Mouse (Mus musculus) right cerebral cortex, postnatal 14 days (tissue): ENCODE measurements around the gene Duxf3.
"Not testable (repeated sequence)": the region's sequence is repeated elsewhere in the genome, so short reads cannot be mapped to it uniquely, and the experiment has no call there.

Experiments
- DNase-seq: peaks from one replicate; pipeline ENCODE4 v3.0.0; 2022

Duxf3 gene

DNA sequence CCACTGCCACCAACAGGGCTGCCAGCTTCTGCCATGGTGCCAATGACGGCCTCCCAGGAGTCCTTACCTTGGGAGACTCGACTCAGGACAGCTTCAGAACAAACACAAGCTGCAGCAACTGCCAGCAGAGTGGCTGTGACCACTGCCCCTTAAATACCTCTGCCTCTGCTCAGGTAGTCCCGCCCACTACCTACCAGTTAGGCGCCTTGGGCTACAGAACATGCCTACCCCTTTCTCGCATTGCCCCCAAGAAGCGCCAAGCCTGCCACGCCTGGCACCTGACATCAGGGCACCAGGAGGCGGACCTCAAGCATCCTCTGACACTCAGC is at the start of gene Duxf3:
Gene Duxf3 (minus strand): TSS at position 35 of the 329 bp plus-strand sequence.
- DNase-seq, result not testable (repeated sequence)

DNA sequence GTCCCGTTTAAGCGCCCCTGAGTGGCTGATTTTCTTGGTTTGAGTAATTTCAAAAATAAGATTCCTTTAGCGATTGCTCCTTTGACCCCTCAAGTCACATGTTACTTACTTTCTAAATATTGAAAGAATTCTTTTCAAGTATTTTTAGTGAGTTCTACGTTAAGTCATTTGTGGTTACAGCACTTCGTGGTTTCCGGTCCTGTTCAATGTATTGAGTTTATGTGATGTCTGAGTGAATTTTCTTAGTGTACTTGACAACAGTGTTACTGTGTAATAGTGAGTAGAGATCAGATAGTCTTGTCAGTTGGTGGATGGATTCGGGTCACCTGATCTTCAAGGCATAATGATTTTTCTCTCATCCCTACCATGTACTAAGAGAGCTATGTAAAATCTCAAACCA is 49.8 kb upstream of the Duxf3 start:
- no peak for DNase-seq

DNA sequence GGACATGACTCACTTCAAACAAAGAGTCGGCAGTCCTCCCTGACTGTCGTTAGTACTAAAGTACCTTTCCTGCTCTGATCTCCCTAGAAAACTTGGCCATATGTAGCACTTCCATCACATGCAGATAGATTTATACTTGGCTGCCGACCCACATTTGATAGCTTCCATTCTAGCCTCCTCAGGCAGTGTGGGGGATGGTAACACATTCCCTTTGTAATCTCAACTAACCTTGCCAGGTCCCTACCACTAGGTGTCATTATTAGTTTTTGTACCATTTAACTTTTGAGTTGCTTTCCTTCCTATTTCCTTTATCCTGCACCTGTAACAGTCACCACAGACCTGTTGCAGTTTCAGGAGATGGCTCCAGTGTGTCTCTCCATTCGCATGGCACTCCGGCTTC is 26.0 kb upstream of the Duxf3 start:
- DNase-seq, result no peak

DNA sequence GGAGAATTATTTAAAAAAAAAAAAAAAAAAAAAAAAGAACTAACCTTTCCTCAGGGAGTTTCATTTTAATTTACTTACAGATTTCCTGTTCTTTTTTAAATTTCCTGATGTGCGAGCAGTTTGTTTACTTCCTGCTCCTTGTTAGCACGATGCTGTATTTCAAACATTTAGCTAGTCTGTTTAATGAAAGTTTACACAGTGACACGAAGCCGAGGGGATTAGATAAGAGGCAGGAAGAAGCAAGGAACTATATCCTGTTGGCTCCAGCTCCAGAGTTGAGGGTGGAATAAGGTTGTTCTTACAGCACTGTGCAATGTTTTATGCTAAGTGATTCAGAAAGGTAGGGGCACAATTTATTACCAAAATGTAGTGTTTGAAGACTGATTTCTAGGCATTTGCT is 23.5 kb upstream of the Duxf3 start:
- DNase-seq, result no peak

DNA sequence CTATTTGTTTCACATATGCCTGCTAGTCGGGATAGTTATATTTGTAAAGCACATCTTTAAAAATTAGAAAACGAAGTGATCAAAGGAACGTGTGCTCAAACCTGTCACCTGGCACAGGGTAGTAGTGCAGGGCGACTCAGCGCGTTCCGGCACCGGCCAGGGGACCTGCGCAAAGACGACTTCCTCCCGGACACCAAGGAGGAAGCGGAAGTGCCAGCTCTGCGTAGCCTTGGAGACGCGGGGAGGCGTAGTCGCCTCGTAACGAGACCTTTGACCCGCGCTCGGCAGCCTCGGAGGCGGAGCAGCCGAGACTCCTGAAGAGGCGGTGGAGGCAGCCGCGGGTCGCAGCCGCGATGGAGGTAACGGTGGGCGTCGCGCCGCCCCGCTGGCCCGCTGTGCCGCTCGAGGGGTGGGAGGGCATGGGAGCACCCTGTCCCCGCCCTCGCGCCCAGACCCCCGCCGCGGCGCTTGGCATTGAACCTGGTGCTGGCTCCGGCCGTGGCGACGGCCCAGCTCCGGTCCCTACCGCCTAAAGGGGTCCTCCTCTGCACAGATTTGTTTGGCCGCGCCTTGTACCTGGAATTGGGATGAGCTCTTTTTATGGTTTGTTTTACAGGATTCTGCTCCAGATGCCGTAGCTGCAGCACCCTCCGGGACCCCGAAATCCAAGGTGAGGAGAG is 22.9 kb upstream of the Duxf3 start, which contains the start of gene Gcc2:
Gene Gcc2 (plus strand): TSS at position 285 of the 680 bp plus-strand sequence.
- DNase-seq, result peak; percentile 94

DNA sequence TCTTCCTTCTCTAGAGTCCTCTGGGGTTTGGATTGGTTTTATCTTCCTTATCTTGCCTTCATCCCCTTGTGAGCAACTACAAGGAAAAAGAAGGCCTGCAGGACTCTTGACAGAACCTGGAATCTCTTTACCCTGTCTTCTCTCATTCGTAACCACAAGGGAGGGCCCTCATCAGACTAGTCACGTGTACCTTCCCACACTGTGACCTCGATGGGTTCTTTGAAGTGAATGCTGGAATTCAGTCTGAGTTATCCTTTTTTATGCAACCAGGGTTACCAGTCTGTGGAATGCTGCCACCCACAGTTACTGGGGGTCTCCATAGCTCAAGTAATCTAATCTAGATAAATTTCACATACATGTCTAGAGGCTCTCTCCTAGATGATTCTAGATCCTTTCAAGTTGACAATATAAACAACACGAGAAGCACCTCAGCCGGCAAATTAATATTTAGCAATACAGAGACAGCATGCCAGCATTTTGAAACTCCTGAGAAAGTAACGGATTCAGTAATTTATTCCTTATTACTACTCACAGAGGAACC is 22.2 kb upstream of the Duxf3 start:
- no peak for DNase-seq

DNA sequence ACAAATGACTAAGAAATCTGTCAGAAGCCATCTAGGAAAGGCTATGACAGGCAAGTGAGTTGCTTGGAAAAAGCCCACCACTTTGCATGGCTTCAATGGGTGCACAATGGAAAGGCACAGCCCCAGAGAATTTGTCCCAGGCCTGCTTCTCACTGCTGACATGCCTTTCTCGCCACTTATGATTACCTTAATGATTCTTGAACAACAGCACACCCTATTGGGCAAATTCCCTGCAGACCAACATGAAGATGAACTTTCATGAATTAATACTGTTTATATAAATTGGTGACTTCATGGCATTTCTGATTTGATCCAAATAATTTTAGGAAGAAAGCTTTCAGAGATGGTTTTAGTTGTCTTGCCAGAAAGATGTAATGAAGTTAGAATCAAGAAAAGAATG is 17.1 kb upstream of the Duxf3 start:
- DNase-seq, result no peak

DNA sequence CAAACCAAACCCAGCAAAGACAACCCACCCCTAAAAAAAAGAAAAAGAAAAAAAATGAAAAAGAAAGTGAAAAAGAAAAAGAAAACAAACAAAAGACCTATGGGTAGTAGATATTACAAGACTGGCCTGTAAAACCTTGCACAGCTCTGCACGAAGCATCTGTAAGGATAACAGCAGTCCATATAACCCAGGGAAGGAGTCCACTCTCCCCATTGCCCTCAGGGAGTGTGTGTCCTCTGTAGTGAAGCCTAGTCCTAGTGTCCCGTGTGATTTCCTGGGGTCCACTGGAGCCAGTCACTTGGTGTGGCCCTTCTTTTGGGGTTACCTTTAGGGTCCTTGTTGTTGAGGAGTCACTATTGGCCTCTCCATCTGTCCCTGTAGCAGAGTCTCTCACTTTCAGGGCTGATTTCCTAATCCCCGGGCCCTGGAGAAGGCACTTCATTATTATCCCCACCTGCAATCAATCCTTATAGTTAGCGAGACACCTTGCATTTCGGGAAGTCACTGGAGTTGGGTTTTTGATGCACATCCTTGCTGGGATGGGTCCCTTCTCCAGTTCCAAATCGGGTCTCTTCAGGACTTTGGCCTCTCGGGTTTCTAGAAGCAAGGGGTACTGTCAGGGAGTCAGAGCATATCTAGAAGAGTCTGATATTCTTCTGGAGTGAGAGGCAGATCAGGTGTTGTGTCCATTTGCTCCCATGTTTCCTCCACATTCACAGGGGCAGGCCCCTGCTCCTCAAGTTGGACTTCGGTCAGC is 6.7 kb upstream of the Duxf3 start:
- peak; percentile 10 for DNase-seq

DNA sequence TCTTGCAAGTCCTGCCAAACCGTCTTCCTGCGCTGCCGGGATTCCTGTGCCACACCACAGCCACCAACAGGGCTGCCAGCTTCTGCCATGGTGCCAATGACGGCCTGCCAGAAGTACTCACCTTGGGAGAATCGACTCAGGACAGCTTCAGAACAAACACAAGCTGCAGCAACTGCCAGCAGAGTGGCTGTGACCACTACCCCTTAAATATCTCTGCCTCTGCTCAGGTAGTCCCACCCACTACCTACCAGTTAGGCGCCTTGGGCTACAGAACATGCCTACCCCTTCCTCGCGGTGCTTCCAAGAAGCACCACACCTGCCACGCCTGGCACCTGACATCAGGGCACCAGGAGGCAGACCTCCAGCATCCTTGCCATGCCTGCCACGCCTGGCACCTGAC is 4.1 kb upstream of the Duxf3 start, which contains the start of gene Gm4981:
Gene Gm4981 (minus strand): TSS at position 89 of the 400 bp plus-strand sequence.
- DNase-seq, result no peak

DNA sequence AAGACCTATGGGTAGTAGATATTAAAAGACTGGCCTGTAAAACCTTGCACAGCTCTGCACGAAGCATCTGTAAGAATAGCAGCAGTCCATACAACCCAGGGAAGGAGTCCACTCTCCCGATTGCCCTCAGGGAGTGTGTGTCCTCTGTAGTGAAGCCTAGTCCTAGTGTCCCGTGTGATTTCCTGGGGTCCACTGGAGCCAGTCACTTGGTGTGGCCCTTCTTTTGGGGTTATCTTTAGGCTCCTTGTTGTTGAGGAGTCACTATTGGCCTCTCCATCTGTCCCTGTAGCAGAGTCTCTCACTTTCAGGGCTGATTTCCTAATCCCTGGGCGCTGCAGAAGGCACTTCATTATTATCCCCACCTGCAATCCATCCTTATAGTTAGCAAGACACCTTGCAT is 2.5 kb upstream of the Duxf3 start:
- DNase-seq, result not testable (repeated sequence)

DNA sequence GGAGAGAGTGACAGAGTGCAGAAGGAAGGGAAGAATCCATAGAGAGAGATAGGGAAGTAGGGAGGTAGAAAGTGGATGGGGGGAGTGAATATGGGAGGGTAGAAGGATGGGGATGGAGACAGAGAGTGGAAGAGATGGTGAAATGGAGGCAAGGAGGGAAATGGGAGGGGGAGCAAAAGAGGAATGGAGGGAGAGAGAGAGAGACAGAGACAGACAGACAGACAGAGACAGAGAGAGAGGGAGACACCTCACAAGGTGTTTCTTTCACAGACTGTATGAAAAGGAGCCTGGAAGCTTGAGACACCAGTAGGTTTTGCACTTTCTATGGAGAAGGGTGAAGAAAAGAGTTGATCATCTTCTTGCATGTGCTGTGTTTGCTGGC is 1.3 kb upstream of the Duxf3 start:
- DNase-seq, result not testable (repeated sequence)

DNA sequence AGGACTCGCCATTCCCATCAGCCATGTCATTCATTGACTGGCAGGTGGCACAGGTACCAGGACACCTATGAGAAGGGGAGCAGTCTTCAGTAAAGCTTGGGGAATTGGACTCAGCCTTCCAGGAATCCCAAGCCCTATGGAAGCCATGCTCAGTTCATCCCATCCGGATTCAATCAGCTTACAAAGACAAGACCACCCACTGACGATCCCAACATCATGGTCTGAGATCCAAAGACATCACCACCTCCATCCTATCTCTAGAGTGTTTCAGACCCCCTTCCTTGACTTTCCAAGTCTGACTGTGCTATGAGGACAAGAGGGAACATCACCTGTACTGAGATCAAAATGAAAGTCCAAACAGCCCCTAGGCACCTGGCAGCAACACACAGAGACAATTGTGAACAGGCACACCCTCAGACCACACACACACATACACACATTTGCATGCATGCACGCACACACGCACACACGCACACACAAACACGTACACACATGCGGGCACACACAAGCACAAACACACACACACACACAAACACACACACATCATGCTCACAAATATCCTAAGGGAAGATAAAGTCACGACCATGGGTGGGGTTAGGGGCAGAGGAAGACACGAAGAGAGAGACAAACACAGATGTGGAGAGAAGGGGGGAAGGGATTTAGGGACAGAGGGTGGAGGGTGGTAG is 722 bp upstream of the Duxf3 start:
- DNase-seq, result not testable (repeated sequence)

DNA sequence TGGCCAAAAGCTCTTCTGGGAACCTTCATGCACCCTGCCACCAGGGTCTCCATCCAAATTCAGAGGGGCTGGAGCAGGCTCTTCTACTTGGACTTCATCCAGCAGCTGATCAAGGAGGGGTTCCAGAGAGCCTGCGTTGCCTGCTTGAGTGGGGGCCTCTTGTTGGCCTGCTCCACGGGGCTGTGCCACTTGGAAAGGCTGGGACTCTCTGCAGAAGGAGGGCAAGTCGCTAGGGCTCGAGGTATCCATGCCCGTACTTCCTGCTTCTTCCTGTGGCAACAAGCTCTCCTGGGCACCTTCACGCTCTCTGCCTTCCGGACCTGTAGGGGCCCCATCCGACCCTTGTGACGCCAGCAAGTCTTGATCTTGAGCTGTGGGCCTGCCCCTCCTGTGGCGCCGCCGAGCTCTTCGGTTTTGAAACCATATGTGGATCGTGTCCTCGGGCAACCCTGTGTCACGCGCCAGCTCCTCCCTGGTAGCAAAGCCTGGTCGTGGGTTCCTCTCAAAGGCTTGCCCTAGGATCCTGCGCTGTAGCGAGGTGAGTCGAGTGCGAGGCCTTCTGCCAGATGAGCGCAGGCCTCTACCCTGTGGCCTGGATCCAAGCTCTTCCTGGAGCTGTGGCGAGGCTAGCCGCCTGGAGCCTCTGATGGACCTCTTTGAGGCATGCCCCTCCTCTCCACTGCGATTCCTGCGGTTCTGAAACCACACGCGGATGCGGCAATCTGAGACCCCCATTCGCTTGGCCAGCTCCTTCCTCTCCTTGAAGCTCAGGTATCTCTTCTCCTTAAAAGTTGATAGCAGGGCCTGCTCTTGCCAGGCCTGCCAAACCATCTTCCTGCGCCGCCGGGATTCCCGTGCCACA is 465 bp downstream of the Duxf3 start:
- DNase-seq, result peak; percentile 65

DNA sequence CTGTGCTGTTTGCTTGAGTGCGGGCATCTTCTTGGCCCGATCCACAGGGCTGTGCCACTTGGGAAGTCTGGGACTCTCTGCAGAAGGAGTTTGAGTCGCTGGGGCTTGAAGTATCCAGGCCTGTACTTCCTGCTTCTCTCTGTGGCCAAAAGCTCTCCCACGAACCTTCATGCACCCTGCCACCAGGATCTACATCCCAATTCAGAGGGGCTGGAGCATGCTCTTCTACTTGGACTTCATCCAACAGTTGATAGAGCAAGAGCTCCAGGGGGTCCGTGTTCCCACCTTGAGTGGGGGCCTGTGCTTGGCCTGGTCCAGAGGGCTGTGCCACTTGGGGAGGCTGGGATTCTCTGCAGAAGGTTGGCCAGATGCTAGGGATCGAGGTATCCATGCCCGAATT is 1.4 kb downstream of the Duxf3 start:
- DNase-seq, result not testable (repeated sequence)

DNA sequence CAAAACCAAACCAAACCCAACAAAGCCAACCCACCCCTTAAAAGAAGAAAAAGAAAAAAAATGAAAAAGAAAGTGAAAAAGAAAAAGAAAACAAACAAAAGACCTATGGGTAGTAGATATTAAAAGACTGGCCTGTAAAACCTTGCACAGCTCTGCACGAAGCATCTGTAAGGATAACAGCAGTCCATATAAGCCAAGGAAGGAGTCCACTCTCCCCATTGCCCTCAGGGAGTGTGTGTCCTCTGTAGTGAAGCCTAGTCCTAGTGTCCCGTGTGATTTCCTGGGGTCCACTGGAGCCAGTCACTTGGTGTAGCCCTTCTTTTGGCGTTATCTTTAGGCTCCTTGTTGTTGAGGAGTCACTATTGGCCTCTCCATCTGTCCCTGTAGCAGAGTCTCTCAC is 2.5 kb downstream of the Duxf3 start:
- not testable (repeated sequence) for DNase-seq

DNA sequence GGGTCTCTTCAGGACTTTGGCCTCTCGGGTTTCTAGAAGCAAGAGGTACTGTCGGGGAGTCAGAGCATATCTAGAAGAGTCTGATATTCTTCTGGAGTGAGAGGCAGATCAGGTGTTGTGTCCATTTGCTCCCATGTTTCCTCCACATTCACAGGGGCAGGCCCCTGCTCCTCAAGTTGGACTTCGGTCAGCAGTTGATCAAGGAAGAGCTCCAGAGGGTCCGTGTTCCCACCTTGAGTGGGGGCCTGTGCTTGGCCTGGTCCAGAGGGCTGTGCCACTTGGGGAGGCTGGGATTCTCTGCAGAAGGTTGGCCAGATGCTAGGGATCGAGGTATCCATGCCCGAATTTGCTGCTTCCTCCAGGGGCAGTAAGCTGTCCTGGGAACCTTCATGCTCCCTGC is 4.7 kb downstream of the Duxf3 start:
- not testable (repeated sequence) for DNase-seq

DNA sequence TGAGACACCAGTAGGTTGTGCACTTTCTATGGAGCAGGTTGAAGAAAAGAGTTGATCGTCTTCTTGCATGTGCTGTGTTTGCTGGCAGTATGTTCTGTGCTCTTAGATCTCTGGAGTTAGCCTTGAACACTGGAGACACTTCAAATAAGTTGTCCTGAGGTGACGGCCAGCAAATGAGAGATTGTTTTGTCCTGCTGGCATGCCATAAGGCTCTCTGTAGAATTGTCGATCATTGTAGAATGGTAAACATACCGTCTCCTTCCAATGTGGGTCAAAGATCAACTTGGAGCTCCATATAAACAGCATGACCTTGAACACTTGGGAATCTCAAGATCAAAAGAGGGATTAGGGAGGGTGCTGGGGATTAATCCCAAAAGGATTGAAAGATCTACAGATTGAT is 6.1 kb downstream of the Duxf3 start:
- not testable (repeated sequence) for DNase-seq

DNA sequence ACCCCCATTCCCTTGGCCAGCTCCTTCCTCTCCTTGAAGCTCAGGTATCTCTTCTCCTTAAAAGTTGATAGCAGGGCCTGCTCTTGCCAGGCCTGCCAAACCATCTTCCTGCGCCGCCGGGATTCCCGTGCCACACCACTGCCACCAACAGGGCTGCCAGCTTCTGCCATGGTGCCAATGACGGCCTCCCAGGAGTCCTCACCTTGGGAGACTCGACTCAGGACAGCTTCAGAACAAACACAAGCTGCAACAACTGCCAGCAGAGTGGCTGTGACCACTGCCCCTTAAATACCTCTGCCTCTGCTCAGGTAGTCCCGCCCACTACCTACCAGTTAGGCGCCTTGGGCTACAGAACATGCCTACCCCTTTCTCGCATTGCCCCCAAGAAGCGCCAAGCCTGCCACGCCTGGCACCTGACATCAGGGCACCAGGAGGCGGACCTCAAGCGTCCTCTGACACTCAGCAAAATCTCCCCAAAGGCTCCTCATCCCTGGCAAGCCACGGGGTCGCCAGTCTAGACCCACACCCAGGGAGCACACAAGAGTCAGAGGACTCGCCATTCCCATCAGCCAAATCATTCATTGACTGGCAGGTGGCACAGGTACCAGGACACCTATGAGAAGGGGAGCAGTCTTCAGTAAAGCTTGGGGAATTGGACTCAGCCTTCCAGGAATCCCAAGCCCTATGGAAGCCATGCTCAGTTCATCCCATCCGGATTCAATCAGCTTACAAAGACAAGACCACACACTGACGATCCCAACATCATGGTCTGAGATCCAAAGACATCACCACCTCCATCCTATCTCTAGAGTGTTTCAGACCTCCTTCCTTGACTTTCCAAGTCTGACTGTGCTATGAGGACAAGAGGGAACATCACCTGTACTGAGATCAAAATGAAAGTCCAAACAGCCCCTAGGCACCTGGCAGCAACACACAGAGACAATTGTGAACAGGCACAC is 7.4 kb downstream of the Duxf3 start, which contains the start of gene AW822073:
Gene AW822073 (minus strand): TSS at position 104 of the 959 bp plus-strand sequence.
- peak; percentile 28 for DNase-seq

DNA sequence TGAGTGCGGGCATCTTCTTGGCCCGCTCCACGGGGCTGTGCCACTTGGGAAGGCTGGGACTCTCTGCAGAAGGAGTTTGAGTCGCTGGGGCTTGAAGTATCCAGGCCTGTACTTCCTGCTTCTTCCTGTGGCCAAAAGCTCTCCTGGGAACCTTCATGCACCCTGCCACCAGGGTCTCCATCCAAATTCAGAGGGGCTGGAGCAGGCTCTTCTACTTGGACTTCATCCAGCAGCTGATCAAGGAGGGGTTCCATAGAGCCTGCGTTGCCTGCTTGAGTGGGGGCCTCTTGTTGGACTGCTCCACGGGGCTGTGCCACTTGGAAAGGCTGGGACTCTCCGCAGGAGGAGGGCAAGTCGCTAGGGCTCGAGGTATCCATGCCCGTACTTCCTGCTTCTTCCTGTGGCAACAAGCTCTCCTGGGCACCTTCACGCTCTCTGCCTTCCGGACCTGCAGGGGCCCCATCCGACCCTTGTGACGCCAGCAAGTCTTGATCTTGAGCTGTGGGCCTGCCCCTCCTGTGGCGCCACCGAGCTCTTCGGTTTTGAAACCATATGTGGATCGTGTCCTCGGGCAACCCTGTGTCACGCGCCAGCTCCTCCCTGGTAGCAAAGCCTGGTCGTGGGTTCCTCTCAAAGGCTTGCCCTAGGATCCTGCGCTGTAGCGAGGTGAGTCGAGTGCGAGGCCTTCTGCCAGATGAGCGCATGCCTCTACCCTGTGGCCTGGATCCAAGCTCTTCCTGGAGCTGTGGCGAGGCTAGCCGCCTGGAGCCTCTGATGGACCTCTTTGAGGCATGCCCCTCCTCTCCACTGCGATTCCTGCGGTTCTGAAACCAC is 8.3 kb downstream of the Duxf3 start:
- DNase-seq, result peak; percentile 62

DNA sequence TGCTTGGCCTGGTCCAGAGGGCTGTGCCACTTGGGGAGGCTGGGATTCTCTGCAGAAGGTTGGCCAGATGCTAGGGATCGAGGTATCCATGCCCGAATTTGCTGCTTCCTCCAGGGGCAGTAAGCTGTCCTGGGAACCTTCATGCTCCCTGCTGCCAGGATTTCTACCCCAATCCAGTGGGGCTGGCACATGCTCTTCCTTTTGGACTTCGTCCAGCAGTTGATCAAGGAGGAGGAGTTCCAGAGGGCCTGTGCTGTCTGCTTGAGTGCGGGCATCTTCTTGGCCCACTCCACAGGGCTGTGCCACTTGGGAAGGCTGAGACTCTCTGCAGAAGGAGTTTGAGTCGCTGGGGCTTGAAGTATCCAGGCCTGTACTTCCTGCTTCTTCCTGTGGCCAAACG is 9.3 kb downstream of the Duxf3 start:
- not testable (repeated sequence) for DNase-seq
